Mouse (Mus musculus) liver, embryonic 14.5 days (tissue): ENCODE data around the gene Sf3a1. TPM values are rescaled to one million over a fixed set of nuclear protein-coding genes. Genes with fewer than 3 reads are reported as not detected.

ENCODE experiments used
- ATAC-seq: fragments of 200-750 bp; cut with Nextera tagmentation; 2 replicates; pipeline ENCODE4 v1.8.0; 2017; ENCODE audit warnings: moderate number of reproducible peaks, mild to moderate bottlenecking, moderate library complexity; ENCODE audit not compliant: insufficient read depth
- DNase-seq, 3 experiments: peaks; one replicate each; pipeline ENCODE4 v3.0.0-alpha.2; 2012 to 2013; ENCODE audit warnings: low read depth in 3 of 3, low spot score in 3 of 3
- H3K27ac ChIP-seq: fragments of 300-500 bp; sonication (generic); 2 replicates; pipeline ENCODE4 v1.5.1; 2014; ENCODE audit warnings: moderate library complexity, mild to moderate bottlenecking, control low read depth, inconsistent platforms
- H3K27me3 ChIP-seq: fragments of 300-500 bp; sonication (generic); 2 replicates; pipeline ENCODE4 v1.6.1; 2014; ENCODE audit warnings: mild to moderate bottlenecking, low read length, moderate library complexity; ENCODE audit not compliant: control insufficient read depth, insufficient read depth
- H3K36me3 ChIP-seq: fragments of 300-500 bp; sonication (generic); replicated peaks from 2 replicates; pipeline ENCODE4 v1.6.1; 2014; ENCODE audit warnings: low read depth; ENCODE audit not compliant: control insufficient read depth, insufficient read depth
- H3K4me1 ChIP-seq, 2 experiments: fragments of 200-500 bp in 1 of 2; fragments of 300-500 bp in 1 of 2; sonication (generic) in 1 of 2; replicated peaks; 2 replicates each; pipeline ENCODE4 v1.6.1; 2012 to 2014; ENCODE audit warnings: antibody characterized with exemption in 1 of 2, inconsistent platforms in 1 of 2, low read length in 1 of 2; ENCODE audit not compliant: control insufficient read depth in 2 of 2, insufficient read depth in 2 of 2
- H3K4me2 ChIP-seq: fragments of 300-500 bp; sonication (generic); 2 replicates; pipeline ENCODE4 v1.6.1; 2014; ENCODE audit warnings: low read depth, mild to moderate bottlenecking, control low read depth, moderate library complexity
- H3K4me3 ChIP-seq, 2 experiments: fragments of 200-500 bp in 1 of 2; fragments of 300-500 bp in 1 of 2; sonication (generic) in 1 of 2; 2 replicates each; pipeline ENCODE4 v1.5.1; 2012 to 2014; ENCODE audit warnings: low read depth in 2 of 2, low read length in 2 of 2, mild to moderate bottlenecking in 2 of 2, control low read depth in 1 of 2, inconsistent platforms in 1 of 2, moderate library complexity in 1 of 2; ENCODE audit not compliant: insufficient read depth in 1 of 2
- H3K9ac ChIP-seq: fragments of 300-500 bp; sonication (generic); replicated peaks from 2 replicates; pipeline ENCODE4 v1.6.1; 2014; ENCODE audit warnings: mild to moderate bottlenecking, control low read depth, moderate library complexity
- H3K9me3 ChIP-seq: fragments of 300-500 bp; sonication (generic); 2 replicates; pipeline ENCODE4 v1.6.1; 2016; ENCODE audit warnings: low read length, mixed read lengths; ENCODE audit not compliant: control insufficient read depth
- CTCF ChIP-seq: IDR thresholded peaks from 2 replicates; pipeline ENCODE4 v1.5.1; 2016; ENCODE audit warnings: antibody characterized with exemption, low read depth, control low read depth
- EP300 ChIP-seq: IDR thresholded peaks from 2 replicates; pipeline ENCODE4 v1.6.1; 2016; ENCODE audit warnings: antibody characterized with exemption, low read depth
- WGBS: fragments of 180-500 bp; shearing (Covaris S2); extraction: QIAGEN DNeasy Blood & Tissue Kit; methylation state at CpG from one replicate; pipeline ENCODE4 v1.1.7; 2014; ENCODE audit not compliant: insufficient replicate concordance; 5-methylcytosine and 5-hydroxymethylcytosine counted together
- polyA plus RNA-seq, 2 experiments: library from polyadenylated mRNA; depleted of rRNA in 1 of 2; stranded (reverse) in 1 of 2; unstranded in 1 of 2; fragments of >200 nt; fragmentation: Nextera tagmentation in 1 of 2; extraction: Ambion mirVana in 1 of 2; gene quantifications; 2 replicates each; pipeline versions ENCODE4 v1.2.1 to v1.2.3; 2012 to 2014

The Sf3a1 gene
- polyA plus RNA-seq, 2 experiments: 18.6 to 23.5 TPM

DNA sequence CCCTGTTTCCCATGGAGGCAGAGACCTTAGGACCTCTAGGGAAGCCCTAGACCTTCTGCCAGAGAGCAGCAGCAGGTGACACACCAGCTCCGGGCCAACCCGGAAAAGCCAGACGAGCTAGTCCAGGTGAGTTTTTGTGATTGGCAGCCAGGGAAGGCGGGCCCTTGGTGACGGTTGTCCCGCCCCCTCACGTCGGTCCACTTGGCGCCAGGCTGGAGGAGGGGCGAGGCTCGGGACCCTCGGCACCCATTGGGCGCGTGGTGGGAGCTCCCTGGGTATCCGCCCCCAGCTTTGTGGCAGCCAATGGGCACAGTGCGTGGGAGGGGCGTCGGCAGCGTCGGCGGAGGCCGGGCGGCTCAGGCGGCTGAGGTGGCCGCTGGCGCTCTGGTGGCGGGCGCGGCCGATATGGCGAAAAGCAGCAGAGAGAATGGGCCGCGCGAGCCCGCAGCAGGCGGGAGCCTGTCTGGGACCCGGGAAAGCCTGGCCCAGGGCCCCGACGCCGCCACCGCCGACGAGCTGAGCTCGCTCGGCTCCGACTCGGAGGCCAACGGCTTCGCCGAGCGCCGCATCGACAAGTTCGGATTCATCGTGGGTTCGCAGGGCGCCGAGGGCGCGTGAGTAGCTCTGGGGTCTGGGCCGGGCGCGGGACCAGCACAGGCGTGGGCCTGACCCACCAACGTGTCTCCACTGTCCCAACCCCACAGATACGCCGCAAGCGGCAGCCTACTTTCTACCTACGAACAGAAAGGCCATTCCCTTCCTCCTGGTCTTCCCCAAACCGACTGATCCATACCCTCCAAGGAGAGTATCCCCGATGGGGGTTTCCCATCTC is 26.6 kb downstream of the Sf3a1 start, which contains the start of gene Tbc1d10a:
TSS of gene Tbc1d10a (plus strand) at position 304 of the 832 bp plus-strand sequence.
- H3K27me3 ChIP-seq: no peaks in the 10 kb centered on the region
- peaks cover 5% of the 10 kb centered on the region for H3K36me3 ChIP-seq
- H3K9me3 ChIP-seq: no peaks in the 10 kb centered on the region
- peak; percentile 100 for ATAC-seq
- DNase-seq: peak; percentile 96 to 97 (median 97)
- H3K4me1 ChIP-seq: peaks cover 3% of the 10 kb centered on the region in 2 experiments; a peak in 3 of 4 replicates
- H3K4me2 ChIP-seq: peak within 1 kb of the TSS; percentile 91
- H3K4me3 ChIP-seq: peak within 1 kb of the TSS; percentile 86 to 90
- no peak within 1 kb of the TSS for H3K27ac ChIP-seq
- under 1% methylated on average over 71 of the region's 71 CpGs for WGBS
- peak within 1 kb of the TSS; percentile 78 for H3K9ac ChIP-seq
- no peak for TF ChIP-seq CTCF
- no peak for TF ChIP-seq EP300

DNA sequence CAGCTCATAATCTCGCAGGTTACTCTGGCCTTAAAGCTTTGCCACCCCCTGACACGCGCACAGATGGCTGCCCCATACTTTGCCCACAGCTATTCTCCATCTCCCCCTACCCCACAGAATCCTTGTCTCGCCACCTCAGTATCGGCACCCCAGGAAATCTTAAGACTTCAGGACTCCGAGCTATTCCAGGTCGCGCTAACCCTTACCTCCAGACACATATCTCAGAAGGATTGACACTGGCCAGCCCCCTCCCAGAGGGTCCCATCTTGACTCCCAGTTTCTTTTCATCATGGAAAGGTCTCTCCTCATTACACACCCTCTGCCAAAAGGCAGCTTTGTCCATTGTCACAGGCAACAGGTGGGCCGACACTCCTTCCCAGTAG is 27.2 kb downstream of the Sf3a1 start:
- H3K9ac ChIP-seq: peak overlapping the region; percentile 78
- peaks cover 3% of the 10 kb centered on the region in 2 experiments; a peak in 3 of 4 replicates for H3K4me1 ChIP-seq
- H3K4me3 ChIP-seq: peak overlapping the region; percentile 67 to 86
- H3K36me3 ChIP-seq: peaks cover 5% of the 10 kb centered on the region
- no peak for ATAC-seq
- 20% methylated on average over 9 of the region's 9 CpGs for WGBS
- DNase-seq: peak in 1 of 3 experiments; percentile 10
- no peaks in the 10 kb centered on the region for H3K9me3 ChIP-seq
- H3K4me2 ChIP-seq: peak overlapping the region; percentile 91
- TF ChIP-seq CTCF: no peak
- no peak for TF ChIP-seq EP300
- H3K27me3 ChIP-seq: no peaks in the 10 kb centered on the region
- H3K27ac ChIP-seq: no peak overlapping the region

DNA sequence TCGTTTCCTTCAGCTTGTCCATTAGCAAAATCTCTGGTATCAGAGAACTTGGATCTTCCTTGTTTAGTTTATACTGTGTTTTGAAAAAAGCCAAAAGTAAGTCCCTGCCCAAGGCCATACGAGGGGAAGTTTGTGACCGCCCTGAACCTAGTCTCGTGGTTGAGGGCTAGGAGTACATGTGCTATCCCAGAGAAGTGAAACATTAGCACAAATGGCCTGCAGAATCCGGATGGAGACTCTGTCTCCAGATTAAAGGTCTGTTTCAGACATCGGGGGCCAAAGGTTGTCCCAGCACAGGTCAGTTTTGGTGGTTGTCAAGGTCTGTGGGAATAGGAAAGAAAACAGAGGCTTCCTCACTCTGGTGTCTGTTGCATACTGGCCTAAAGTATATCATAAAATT is 29.0 kb downstream of the Sf3a1 start:
- Histone ChIP-seq H3K27me3 (no peaks in the 10 kb centered on the region), H3K9me3 (no peaks in the 10 kb centered on the region), H3K4me1 (peaks cover 3% of the 10 kb centered on the region in 2 experiments; a peak in 3 of 4 replicates), H3K4me2 (no peak overlapping the region), H3K9ac (no peak overlapping the region), H3K4me3 (no peak overlapping the region), H3K27ac (no peak overlapping the region), H3K36me3 (no peaks in the 10 kb centered on the region)
- ATAC-seq (no peak), DNase-seq (no peak)
- WGBS: 61% methylated on average over 6 of the region's 6 CpGs
- no peak for TF ChIP-seq EP300
- no peak for TF ChIP-seq CTCF

DNA sequence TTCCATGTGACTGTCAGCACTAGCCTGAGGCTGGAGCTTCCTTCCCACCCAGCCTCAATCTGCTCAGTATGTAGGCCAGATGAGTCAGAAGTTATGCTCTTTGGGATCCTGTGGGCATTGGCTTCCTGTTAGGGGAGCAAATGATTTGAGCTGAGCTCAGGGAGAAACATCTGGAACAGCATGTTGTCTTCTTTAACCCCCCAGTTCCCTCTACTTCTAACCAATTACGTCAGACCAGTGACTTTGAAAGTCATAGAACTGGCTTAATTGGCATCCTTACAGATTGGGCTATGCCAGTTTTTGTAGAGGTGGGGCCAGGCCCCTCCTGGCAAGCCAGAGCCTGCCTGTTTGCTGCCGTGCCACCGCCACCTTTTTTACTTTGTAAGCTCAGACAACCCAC is 30.5 kb downstream of the Sf3a1 start:
- H3K27ac ChIP-seq: no peak overlapping the region

DNA sequence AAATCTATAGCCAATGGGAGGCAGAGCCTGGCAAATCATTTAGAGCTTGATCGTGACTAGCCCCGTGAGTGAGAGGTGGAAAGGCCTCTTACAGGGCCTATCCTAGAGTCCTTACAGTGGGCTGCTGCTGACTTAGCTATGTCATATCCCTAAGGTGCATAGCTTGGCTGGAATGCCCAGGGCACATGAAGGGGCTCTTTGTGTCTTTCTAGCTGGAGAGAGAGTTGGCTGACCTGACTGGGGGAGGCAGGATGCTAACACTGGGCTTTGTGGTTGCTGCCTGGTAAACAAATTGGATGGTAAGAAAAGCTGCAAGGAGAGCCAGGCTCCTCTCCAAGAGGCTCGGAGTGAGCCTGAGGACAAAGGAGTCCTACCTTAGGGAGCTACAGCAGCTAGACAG is 32.6 kb downstream of the Sf3a1 start:
- Histone ChIP-seq H3K9ac (no peak overlapping the region), H3K27ac (no peak overlapping the region), H3K36me3 (no peaks in the 10 kb centered on the region), H3K4me1 (peaks cover 0 to 3% of the 10 kb centered on the region in 2 experiments; a peak in 1 of 4 replicates), H3K4me2 (no peak overlapping the region), H3K27me3 (no peaks in the 10 kb centered on the region), H3K9me3 (no peaks in the 10 kb centered on the region), H3K4me3 (no peak overlapping the region)
- 72% methylated on average over 3 of the region's 3 CpGs for WGBS
- ATAC-seq: no peak
- DNase-seq: no peak
- no peak for TF ChIP-seq CTCF
- no peak for TF ChIP-seq EP300

More for the DNA sequence above, 30.5 kb downstream of the Sf3a1 start:
- DNase-seq (no peak), ATAC-seq (no peak)
- no peak overlapping the region for H3K4me2 ChIP-seq
- H3K4me3 ChIP-seq: no peak overlapping the region
- H3K9ac ChIP-seq: no peak overlapping the region
- peaks cover 3% of the 10 kb centered on the region in 2 experiments; a peak in 3 of 4 replicates for H3K4me1 ChIP-seq
- H3K9me3 ChIP-seq: no peaks in the 10 kb centered on the region
- H3K27me3 ChIP-seq: no peaks in the 10 kb centered on the region
- TF ChIP-seq CTCF (no peak), EP300 (no peak)
- 76% methylated on average over 3 of the region's 3 CpGs for WGBS
- no peaks in the 10 kb centered on the region for H3K36me3 ChIP-seq
